Mouse (Mus musculus) kidney, adult 2 months (tissue): ENCODE results near the gene Exosc5. TPM values are rescaled to one million over a fixed set of nuclear protein-coding genes. Genes with fewer than 3 reads are reported as not detected.

Experiments used
- DNase-seq: peaks from one replicate; pipeline ENCODE4 v3.0.0; 2021
- H3K27ac ChIP-seq: fragments of 200-500 bp; 2 replicates; pipeline ENCODE4 v1.5.1; 2012; ENCODE audit warnings: low read depth, low read length, control low read depth, inconsistent platforms; ENCODE audit not compliant: insufficient read depth
- H3K27me3 ChIP-seq: fragments of 200-500 bp; replicated peaks from 2 replicates; pipeline ENCODE4 v1.6.1; 2012; ENCODE audit warnings: mild to moderate bottlenecking, moderate library complexity, low read length, inconsistent platforms; ENCODE audit not compliant: control insufficient read depth, insufficient read depth
- H3K36me3 ChIP-seq: fragments of 200-500 bp; 2 replicates; pipeline ENCODE4 v1.6.1; 2012; ENCODE audit warnings: mild to moderate bottlenecking, moderate library complexity, low read length, inconsistent platforms; ENCODE audit not compliant: control insufficient read depth, insufficient read depth
- H3K4me1 ChIP-seq: fragments of 200-500 bp; 2 replicates; pipeline ENCODE4 v1.6.1; 2011; ENCODE audit warnings: low read length; ENCODE audit not compliant: control insufficient read depth, insufficient read depth
- H3K4me3 ChIP-seq: fragments of 200-500 bp; 2 replicates; pipeline ENCODE4 v1.5.1; 2011; ENCODE audit warnings: mild to moderate bottlenecking, low read depth, low read length, control low read depth; ENCODE audit not compliant: insufficient read depth
- CTCF ChIP-seq: fragments of 200-500 bp; conservative IDR thresholded peaks from 2 replicates; pipeline ENCODE4 v1.5.1; 2011; ENCODE audit warnings: low read depth, mild to moderate bottlenecking, control low read depth, low read length, moderate library complexity, mixed read lengths; ENCODE audit not compliant: insufficient read depth, insufficient read length
- POLR2A ChIP-seq: fragments of 200-500 bp; IDR thresholded peaks from one replicate; pipeline ENCODE4 v1.6.1; 2011; ENCODE audit warnings: low read depth, low read length, control low read depth
- WGBS: fragments of 180-500 bp; shearing (Covaris S2); methylation state at CpG from one replicate; pipeline ENCODE4 v1.1.7; 2018; 5-methylcytosine and 5-hydroxymethylcytosine counted together
- polyA plus RNA-seq: library from polyadenylated mRNA; depleted of rRNA; stranded (reverse); fragments of >200 nt; gene quantifications from 2 replicates; pipeline ENCODE4 v1.2.3, GENCODE M21; 2012

The Exosc5 gene
- polyA plus RNA-seq, 1 experiment, result 64.9 TPM

GRCm38 (mm10) chr7:25671686-25672085, 12.7 kb downstream of the Exosc5 start:
- TF ChIP-seq CTCF (no peak), POLR2A (no peak)
- WGBS, result 84% methylated on average over 2 of the region's 2 CpGs
- H3K4me1 ChIP-seq, result no peaks in the 10 kb centered on the region
- no peak overlapping the region for H3K4me3 ChIP-seq
- H3K27me3 ChIP-seq, result 0 out of 2 replicates have a peak, but pooled peaks cover 2% of the 10 kb centered on the region
- H3K36me3 ChIP-seq, result no peaks in the 10 kb centered on the region
- no peak overlapping the region for H3K27ac ChIP-seq
- no peak for DNase-seq

- Histone ChIP-seq H3K4me3 (no peak overlapping the region), H3K27me3 (0 out of 2 replicates have a peak, but pooled peaks cover 2% of the 10 kb centered on the region), H3K27ac (no peak overlapping the region), H3K4me1 (no peaks in the 10 kb centered on the region), H3K36me3 (no peaks in the 10 kb centered on the region)
- TF ChIP-seq POLR2A (no peak), CTCF (0 out of 2 replicates have a peak, but pooled peaks have one; percentile 20)
- WGBS, result 52% methylated on average over 4 of the region's 4 CpGs
- no peak for DNase-seq
These were observed 13.5 kb downstream of the Exosc5 start for GRCm38 (mm10) chr7:25672442-25672841.

- DNase-seq, result no peak
- Histone ChIP-seq H3K36me3 (no peaks in the 10 kb centered on the region), H3K27ac (no peak overlapping the region), H3K4me3 (no peak overlapping the region), H3K27me3 (0 out of 2 replicates have a peak, but pooled peaks cover 2% of the 10 kb centered on the region), H3K4me1 (no peaks in the 10 kb centered on the region)
- TF ChIP-seq CTCF (no peak), POLR2A (no peak)
- 28% methylated on average over 9 of the region's 9 CpGs for whole genome bisulfite sequencing
These were observed 15.3 kb downstream of the Exosc5 start for GRCm38 (mm10) chr7:25674297-25674696.

- Histone ChIP-seq H3K4me3 (no peak within 1 kb of the TSS), H3K36me3 (no peaks in the 10 kb centered on the region), H3K27ac (no peak within 1 kb of the TSS), H3K27me3 (0 out of 2 replicates have a peak, but pooled peaks cover 2% of the 10 kb centered on the region), H3K4me1 (no peaks in the 10 kb centered on the region)
- DNase-seq, result no peak
- WGBS, result 3% methylated on average over 29 of the region's 29 CpGs
- TF ChIP-seq CTCF, result no peak
- no peak for TF ChIP-seq POLR2A
These were observed 15.8 kb downstream of the Exosc5 start, which contains the start of gene Tmem91 for GRCm38 (mm10) chr7:25674719-25675300. Gene Tmem91, minus strand, starts transcription at chr7:25675166.

GRCm38 (mm10) chr7:25675405-25675804, 16.4 kb downstream of the Exosc5 start:
- Histone ChIP-seq H3K4me1 (no peaks in the 10 kb centered on the region), H3K4me3 (no peak overlapping the region), H3K36me3 (no peaks in the 10 kb centered on the region), H3K27ac (no peak overlapping the region), H3K27me3 (0 out of 2 replicates have a peak, but pooled peaks cover 2% of the 10 kb centered on the region)
- 52% methylated on average over 6 of the region's 6 CpGs for WGBS
- no peak for DNase-seq
- TF ChIP-seq POLR2A (no peak), CTCF (no peak)

- Histone ChIP-seq H3K4me1 (peaks cover 1% of the 10 kb centered on the region; the same call in 1 of the 2 replicates), H3K36me3 (no peaks in the 10 kb centered on the region), H3K4me3 (no peak overlapping the region), H3K27me3 (0 out of 2 replicates have a peak, but pooled peaks cover 2% of the 10 kb centered on the region), H3K27ac (no peak overlapping the region)
- peak; percentile 96 for DNase-seq
- 29% methylated on average over 15 of the region's 15 CpGs for WGBS
- no peak for TF ChIP-seq CTCF
- no peak for TF ChIP-seq POLR2A
These were observed 17.3 kb downstream of the Exosc5 start for GRCm38 (mm10) chr7:25676085-25676781.

GRCm38 (mm10) chr7:25677013-25677412, 18.0 kb downstream of the Exosc5 start:
- TF ChIP-seq CTCF, result no peak
- TF ChIP-seq POLR2A, result no peak
- WGBS, result 93% methylated on average over 7 of the region's 7 CpGs
- no peak overlapping the region for H3K4me3 ChIP-seq
- 0 out of 2 replicates have a peak, but pooled peaks cover 2% of the 10 kb centered on the region for H3K27me3 ChIP-seq
- H3K36me3 ChIP-seq, result no peaks in the 10 kb centered on the region
- no peak overlapping the region for H3K27ac ChIP-seq
- no peak for DNase-seq
- H3K4me1 ChIP-seq, result peaks cover 4% of the 10 kb centered on the region; the same call in 1 of the 2 replicates
